ENCODE assay signal across 23 mouse cellular contexts in the genomic region with DNA sequence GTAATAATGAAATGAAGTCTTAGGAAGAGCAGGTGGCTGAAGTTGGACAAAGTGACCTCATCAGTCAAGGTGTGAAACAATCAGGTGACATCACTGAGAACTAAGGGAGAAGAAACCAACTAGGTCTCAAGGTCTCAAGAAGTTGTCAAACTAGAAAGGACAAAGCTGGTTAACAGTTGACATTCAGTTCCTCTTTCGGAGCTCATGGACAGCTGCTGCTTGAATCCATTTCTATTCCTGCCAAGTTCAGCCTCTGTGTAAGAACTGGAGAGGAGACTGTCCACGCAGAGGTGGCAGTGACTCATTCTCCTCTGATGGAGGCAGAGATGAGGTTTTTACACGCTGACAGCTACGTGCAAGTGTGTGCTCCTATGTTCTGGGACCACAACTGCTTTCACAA. TPM values are rescaled to one million over a fixed set of nuclear protein-coding genes. Genes with fewer than 3 reads are reported as not detected.
DNase-seq lines count a peak whose midpoint lies in the region; ATAC-seq and TF ChIP-seq lines count a peak whose summit lies in the region.
"Had no signal": no experiment of that assay in that cellular context is flagged by ENCODE, and none has a peak within 500 bp of the region (broad histone marks: within the 10 kb centered on the region; RNA-seq: fewer than 3 reads in every experiment).

No protein-coding gene starts in this region.

- no peak for TF ChIP-seq CTCF in CH12.LX (conservative IDR thresholded peaks at IDR 0.05 in 1 of 2, IDR thresholded peaks at IDR 0.05 in 1 of 2; ENCODE audit: low read depth in 2 of 2, low read length in 2 of 2)

- peak; percentile 85 for TF ChIP-seq EP300 in CH12.LX (IDR thresholded peaks at IDR 0.05; ENCODE audit: low read length)

- 0 out of 2 replicates have a peak, but pooled peaks cover 3% of the 10 kb centered on the region for H3K79me2 ChIP-seq in CH12.LX (replicated peaks; ENCODE audit: control insufficient read depth, extremely low read depth, insufficient read depth, poor library complexity, severe bottlenecking)

- DNase-seq in 416B (ENCODE audit: low read depth) (peak; percentile 63), CH12.LX (ENCODE audit: extremely low read depth) (peak; percentile 58)
- DNase-seq in T-cell, adult 2 months (ENCODE audit: low spot score): no peak
- DNase-seq: adrenal gland, adult 2 months; adrenal gland, postnatal 25 days; B cell, adult 2 months; cerebellum, adult 11 months; cerebellum, adult 9-10 months; cerebellum, postnatal 25 days; gastrocnemius, postnatal 25 days; heart, adult 11 months; heart, postnatal 36 days had no signal

- peak; percentile 45; the same call in 1 of the 2 replicates for ATAC-seq in common myeloid progenitor, adult 5-6 weeks (replicated peaks; ENCODE audit: low read depth, poor library complexity, severe bottlenecking)
- 0 out of 2 replicates have a peak, but pooled peaks have one; percentile 9 for ATAC-seq in monocyte, adult 5-6 weeks (replicated peaks; ENCODE audit: insufficient number of reproducible peaks, low FRiP score, low TSS enrichment, poor library complexity, severe bottlenecking)
- no peak for ATAC-seq in kidney, embryonic 16.5 days (ENCODE audit: low FRiP score, low TSS enrichment)
- ATAC-seq in frontal cortex, adult (ENCODE audit: low TSS enrichment): no peak; the same call in 1 of the 2 replicates
- ATAC-seq: CD4-positive, CD25-positive, alpha-beta regulatory T cell, adult 4 months; forebrain, embryonic 16.5 days; Patski had no signal

- H3K9me3 ChIP-seq in CH12.LX (replicated peaks; ENCODE audit: low read length): peaks cover 3% of the 10 kb centered on the region
- no peaks in the 10 kb centered on the region for H3K9me3 ChIP-seq in kidney, embryonic 16.5 days (ENCODE audit: low read length)
- H3K9me3 ChIP-seq: embryonic facial prominence, embryonic 13.5 days; forebrain, embryonic 12.5 days; heart, embryonic 13.5 days; hindbrain, embryonic 15.5 days had no signal

- peaks cover 51 to 80% of the 10 kb centered on the region in 2 experiments for H3K36me3 ChIP-seq in CH12.LX (replicated peaks in 1 of 2; ENCODE audit: control insufficient read depth in 1 of 2, insufficient read depth in 1 of 2, low read length in 1 of 2)
- H3K36me3 ChIP-seq in kidney, embryonic 16.5 days (ENCODE audit: insufficient read depth, low read length): peaks cover 61% of the 10 kb centered on the region

- peak overlapping the region; percentile 53; the same call in 1 of the 2 replicates for H3K4me2 ChIP-seq in CH12.LX (ENCODE audit: insufficient read depth, low read depth, poor library complexity, severe bottlenecking)
- H3K4me2 ChIP-seq in kidney, embryonic 16.5 days (replicated peaks; ENCODE audit: low read depth, low read length): no peak overlapping the region
- H3K4me2 ChIP-seq: embryonic facial prominence, embryonic 13.5 days; forebrain, embryonic 12.5 days; heart, embryonic 13.5 days; hindbrain, embryonic 15.5 days had no signal

- peaks cover 13 to 18% of the 10 kb centered on the region in 2 experiments for H3K4me1 ChIP-seq in CH12.LX (ENCODE audit: control insufficient read depth in 1 of 2, insufficient read depth in 2 of 2)
- H3K4me1 ChIP-seq in kidney, embryonic 16.5 days (ENCODE audit: insufficient read depth, low read length): no peaks in the 10 kb centered on the region
- H3K4me1 ChIP-seq: embryonic facial prominence, embryonic 13.5 days; forebrain, embryonic 12.5 days; hindbrain, embryonic 15.5 days had no signal

- H3K4me3 ChIP-seq in CH12.LX (replicated peaks in 1 of 3; ENCODE audit: low read depth in 2 of 3, low read length in 2 of 3, poor library complexity in 1 of 3): no peak overlapping the region
- no peak overlapping the region for H3K4me3 ChIP-seq in kidney, embryonic 16.5 days (ENCODE audit: low read length)
- H3K4me3 ChIP-seq: embryonic facial prominence, embryonic 13.5 days; forebrain, embryonic 12.5 days; heart, embryonic 13.5 days; hindbrain, embryonic 15.5 days had no signal

- no peaks in the 10 kb centered on the region for H3K27me3 ChIP-seq in CH12.LX (replicated peaks)
- H3K27me3 ChIP-seq in kidney, embryonic 16.5 days (ENCODE audit: insufficient read depth, low read length): no peaks in the 10 kb centered on the region
- H3K27me3 ChIP-seq: embryonic facial prominence, embryonic 13.5 days; forebrain, embryonic 12.5 days; heart, embryonic 13.5 days; hindbrain, embryonic 15.5 days; Patski had no signal

- H3K9ac ChIP-seq in CH12.LX (ENCODE audit: insufficient read depth, low read depth): no peak overlapping the region
- H3K9ac ChIP-seq in kidney, embryonic 16.5 days (replicated peaks; ENCODE audit: low read length): no peak overlapping the region
- H3K9ac ChIP-seq: embryonic facial prominence, embryonic 13.5 days; forebrain, embryonic 12.5 days; heart, embryonic 13.5 days; hindbrain, embryonic 15.5 days had no signal

- TF ChIP-seq RAD21 in CH12.LX (IDR thresholded peaks at IDR 0.05; ENCODE audit: low read depth, low read length): no peak; the same call in 1 of the 2 replicates

- 88% methylated on average over 4 of the region's 4 CpGs for WGBS in kidney, embryonic 16.5 days

- in situ Hi-C loops in CH12.LX (cut with MboI; ENCODE audit: low pct_ligation_motif_present, low pct_unique_long_range_greater_than_20kb, low sequenced_read_pairs): loop anchor here (10.0 kb wide), 1 partner anchor 52 kb away; the partner anchor contains the start of gene Samhd1

- peak overlapping the region; percentile 22 for H3K27ac ChIP-seq in CH12.LX (ENCODE audit: insufficient read depth, low read depth)
- no peak overlapping the region for H3K27ac ChIP-seq in kidney, embryonic 16.5 days (ENCODE audit: low read length)
- H3K27ac ChIP-seq: embryonic facial prominence, embryonic 13.5 days; forebrain, embryonic 12.5 days; heart, embryonic 13.5 days; hindbrain, embryonic 15.5 days had no signal

- dilution Hi-C loops in CH12.LX (cut with MboI; ENCODE audit: extremely low pct_ligation_motif_present, extremely low pct_unique_long_range_greater_than_20kb, low sequenced_read_pairs): no loop called here

- no peak for TF ChIP-seq POLR2A in CH12.LX (IDR thresholded peaks at IDR 0.05; ENCODE audit: low read depth, low read length)

TF ChIP-seq in CH12.LX, 34 proteins besides CTCF, POLR2A, EP300 and RAD21 (continues in another document):
- peak; percentile 73; the same call in 1 of the 2 replicates for TF ChIP-seq JUND (conservative IDR thresholded peaks at IDR 0.05; ENCODE audit: low read depth, low read length)
- no peak for TF ChIP-seq USF1 (IDR thresholded peaks at IDR 0.05; ENCODE audit: low read depth, low read length)
- no peak for TF ChIP-seq ZKSCAN1 (IDR thresholded peaks at IDR 0.05; ENCODE audit: borderline replicate concordance, low read depth, low read length)
- peak; percentile 67 for TF ChIP-seq MYC (IDR thresholded peaks at IDR 0.05; ENCODE audit: low read depth, low read length)
- TF ChIP-seq SIN3A (IDR thresholded peaks at IDR 0.05; ENCODE audit: low read length): peak; percentile 69; the same call in 1 of the 2 replicates
- peak; percentile 13; the same call in 1 of the 2 replicates for TF ChIP-seq GABPA (IDR thresholded peaks at IDR 0.05; ENCODE audit: insufficient replicate concordance, low read depth, low read length)
- no peak for TF ChIP-seq E2F4 (IDR thresholded peaks at IDR 0.05; ENCODE audit: insufficient replicate concordance, low read depth, low read length)
- no peak for TF ChIP-seq KAT2A (IDR thresholded peaks at IDR 0.05; ENCODE audit: insufficient replicate concordance, low read length)
- TF ChIP-seq MAFK (IDR thresholded peaks at IDR 0.05; ENCODE audit: insufficient replicate concordance, low read length): no peak
- TF ChIP-seq ZNF384 (IDR thresholded peaks at IDR 0.05; ENCODE audit: low read depth, low read length): no peak
- TF ChIP-seq ZC3H11A (IDR thresholded peaks at IDR 0.05; ENCODE audit: low read depth, low read length): no peak
- peak; percentile 80 for TF ChIP-seq IRF4 (IDR thresholded peaks at IDR 0.05; ENCODE audit: low read depth, low read length)
- 0 out of 2 replicates have a peak, but pooled peaks have one; percentile 7 for TF ChIP-seq NRF1 (IDR thresholded peaks at IDR 0.05; ENCODE audit: low read depth, low read length)
- no peak for TF ChIP-seq ELF1 (IDR thresholded peaks at IDR 0.05; ENCODE audit: low read depth, low read length)
- no peak for TF ChIP-seq RCOR1 (conservative IDR thresholded peaks at IDR 0.05; ENCODE audit: low read depth, low read length)
- no peak for TF ChIP-seq TBP (conservative IDR thresholded peaks at IDR 0.05; ENCODE audit: low read depth, low read length)
- TF ChIP-seq HCFC1 (IDR thresholded peaks at IDR 0.05; ENCODE audit: low read depth, low read length): no peak
- TF ChIP-seq MAX (IDR thresholded peaks at IDR 0.05; ENCODE audit: low read length): peak; percentile 69
- TF ChIP-seq SMC3 (IDR thresholded peaks at IDR 0.05; ENCODE audit: low read depth, low read length): no peak
- TF ChIP-seq MEF2A (IDR thresholded peaks at IDR 0.05; ENCODE audit: borderline replicate concordance, low read depth, low read length): peak; percentile 40; the same call in 1 of the 2 replicates
- no peak for TF ChIP-seq ZMIZ1 (IDR thresholded peaks at IDR 0.05; ENCODE audit: low read depth, low read length)
- no peak for TF ChIP-seq PAX5 (IDR thresholded peaks at IDR 0.05; ENCODE audit: low read length)
- peak; percentile 58 for TF ChIP-seq TCF12 (IDR thresholded peaks at IDR 0.05; ENCODE audit: low read depth, low read length)
- TF ChIP-seq MAZ (IDR thresholded peaks at IDR 0.05; ENCODE audit: low read depth, low read length): no peak
- no peak for TF ChIP-seq UBTF (IDR thresholded peaks at IDR 0.05; ENCODE audit: low read depth, low read length)
- peak; percentile 85 for TF ChIP-seq JUN (IDR thresholded peaks at IDR 0.05; ENCODE audit: insufficient read depth, low read depth, low read length)
- TF ChIP-seq NELFE (IDR thresholded peaks at IDR 0.05; ENCODE audit: low read depth, low read length): 0 out of 2 replicates have a peak, but pooled peaks have one; percentile 23

RNA-seq across cellular contexts. Expression of gene Rbl1, which starts 17.1 kb away (rescaled TPM):
- 14.9 and 16.0 TPM in 2 replicates for total RNA-seq in CH12.LX (2012; rRNA removed)
- 27.4 and 29.5 TPM in 2 replicates for total RNA-seq in CH12.LX (2014; rRNA removed)
- polyA plus RNA-seq in CH12.LX (2012; ENCODE audit: insufficient read length, low read depth): 21.9 and 23.2 TPM in 2 replicates
- 87.0 and 92.3 TPM in 2 replicates for total RNA-seq in common myeloid progenitor, adult 5-6 weeks (2017)
- total RNA-seq in monocyte, adult 5-6 weeks (2017): 30.9 to 49.8 TPM (median 34.4 TPM) in 3 replicates
- 22.3 and 23.5 TPM in 2 replicates for polyA plus RNA-seq in kidney, embryonic 16.5 days (2015; fragmentation: Nextera tagmentation; extraction: Ambion mirVana)

RNA-seq across cellular contexts. Expression of gene Samhd1, which starts 52.2 kb away (rescaled TPM):
- total RNA-seq in CH12.LX (2012; rRNA removed) (32.8 and 33.2 TPM in 2 replicates), CH12.LX (2014; rRNA removed) (67.9 and 79.7 TPM in 2 replicates)
- 79.5 and 81.1 TPM in 2 replicates for polyA plus RNA-seq in CH12.LX (2012; ENCODE audit: insufficient read length, low read depth)
- total RNA-seq in common myeloid progenitor, adult 5-6 weeks (2017): 52.4 and 82.3 TPM in 2 replicates
- total RNA-seq in monocyte, adult 5-6 weeks (2017): 1,089 to 1,183 TPM (median 1,123 TPM) in 3 replicates
- polyA plus RNA-seq in kidney, embryonic 16.5 days (2015; fragmentation: Nextera tagmentation; extraction: Ambion mirVana): 25.9 and 27.1 TPM in 2 replicates

Comparison
In these comparisons a context has a peak if more than half of its experiments do, and no peak if none do; other contexts are left out.
1. ATAC-seq: peak in common myeloid progenitor, adult 5-6 weeks (single experiment) and monocyte, adult 5-6 weeks (single experiment); none in kidney, embryonic 16.5 days (single experiment) and frontal cortex, adult (single experiment).
2. RNA of gene Samhd1, which starts 52.2 kb away (total RNA-seq): 1,089 to 1,183 TPM in monocyte, adult 5-6 weeks; 32.8 to 79.7 TPM in CH12.LX and 52.4 to 82.3 TPM in common myeloid progenitor, adult 5-6 weeks; every median in the first group is over 10 times any median in the second.